Mouse (Mus musculus): ENCODE data around the gene Flywch2.

DNA sequence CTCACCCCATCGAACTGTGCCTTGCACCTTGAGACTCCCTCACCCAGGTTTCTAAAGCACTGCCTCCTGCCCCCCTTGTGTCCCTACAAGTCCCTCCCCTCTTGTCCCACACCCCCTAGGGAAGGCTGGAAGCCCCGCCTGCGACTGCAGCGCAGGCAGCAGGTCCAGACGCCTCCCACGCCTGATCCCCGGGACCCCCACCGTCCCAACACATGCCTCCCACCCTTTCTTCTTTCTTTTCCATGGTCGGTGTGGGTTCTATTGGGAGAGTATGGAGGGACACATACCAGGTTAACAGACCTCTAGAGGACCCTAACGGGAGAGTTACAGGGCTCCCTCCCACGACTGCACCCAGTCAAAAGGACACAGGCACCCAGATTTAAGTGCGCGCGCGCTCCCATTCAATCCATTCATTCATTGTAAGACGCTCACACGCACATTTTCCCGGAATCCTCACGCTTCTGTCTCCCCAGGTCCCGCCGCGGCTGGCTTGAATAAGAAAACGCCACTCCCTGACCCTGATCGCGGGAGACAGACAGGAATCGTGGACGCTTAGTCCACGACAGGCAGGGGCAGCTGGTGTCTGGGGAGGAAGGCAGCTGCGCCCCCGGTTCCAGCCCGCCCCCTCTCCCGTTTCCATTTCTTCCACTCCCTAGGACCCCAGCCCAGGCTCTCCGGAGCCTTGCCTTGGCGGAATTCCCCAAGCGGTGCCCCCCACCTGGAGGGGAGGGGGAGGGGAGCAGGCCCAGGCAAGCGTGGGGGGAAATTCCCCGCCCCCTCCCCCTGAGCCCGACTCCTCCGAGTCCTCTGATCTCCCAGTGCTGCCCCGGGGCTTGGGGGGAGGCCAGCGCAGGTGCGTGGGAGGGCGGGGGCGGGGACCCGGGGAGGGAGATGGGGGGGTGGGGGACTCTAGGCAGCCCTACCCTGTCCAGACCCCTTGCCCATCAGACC lies 40.3 kb downstream of the Flywch2 start, which contains the start of gene Kremen2:
- TF ChIP-seq POLR2A (IDR thresholded peaks at IDR 0.05; ENCODE audit: control insufficient read depth in 1 of 2, insufficient read depth in 1 of 2, low read depth in 1 of 2, low read length in 2 of 2, poor library complexity in 1 of 2) (no peak), MYC (IDR thresholded peaks at IDR 0.05; ENCODE audit: low read depth, low read length) (no peak), CTCF (IDR thresholded peaks at IDR 0.05 in 2 of 3, conservative IDR thresholded peaks at IDR 0.05 in 1 of 3; ENCODE audit: control insufficient read depth in 1 of 3, insufficient read depth in 1 of 3, low read depth in 2 of 3, low read length in 3 of 3, poor library complexity in 1 of 3, severe bottlenecking in 1 of 3) (no peak), ZC3H11A (IDR thresholded peaks at IDR 0.05; ENCODE audit: low read depth, low read length) (no peak), E2F4 (IDR thresholded peaks at IDR 0.05; ENCODE audit: borderline replicate concordance, low read depth, low read length) (no peak), POLR2AphosphoS2 (IDR thresholded peaks at IDR 0.05; ENCODE audit: low read length) (no peak), MEF2A (IDR thresholded peaks at IDR 0.05; ENCODE audit: extremely low read depth, insufficient replicate concordance, low read depth, low read length, poor library complexity, severe bottlenecking) (no peak), SMC3 (IDR thresholded peaks at IDR 0.05; ENCODE audit: low read depth, low read length) (no peak), GATA1 (IDR thresholded peaks at IDR 0.05; ENCODE audit: low read depth, low read length) (no peak), HCFC1 (IDR thresholded peaks at IDR 0.05; ENCODE audit: low read depth, low read length) (no peak), RCOR1 (IDR thresholded peaks at IDR 0.05; ENCODE audit: low read depth, low read length) (no peak), MYB (IDR thresholded peaks at IDR 0.05; ENCODE audit: low read depth, low read length) (no peak), TAL1 (IDR thresholded peaks at IDR 0.05; ENCODE audit: low read length) (no peak), POLR2AphosphoS5 (IDR thresholded peaks at IDR 0.05; ENCODE audit: borderline replicate concordance, low read depth, low read length) (no peak)

Data from MEL (cell line).